Mouse (Mus musculus) layer of hippocampus, adult 11-12 months (tissue): ENCODE measurements around the gene Gm3099.
"Not testable (repeated sequence)": the region's sequence is repeated elsewhere in the genome, so short reads cannot be mapped to it uniquely, and the experiment has no call there.

Experiments used
- DNase-seq: peaks from one replicate; pipeline ENCODE4 v3.0.0; 2022; ENCODE audit warnings: low spot score

The Gm3099 gene

DNA sequence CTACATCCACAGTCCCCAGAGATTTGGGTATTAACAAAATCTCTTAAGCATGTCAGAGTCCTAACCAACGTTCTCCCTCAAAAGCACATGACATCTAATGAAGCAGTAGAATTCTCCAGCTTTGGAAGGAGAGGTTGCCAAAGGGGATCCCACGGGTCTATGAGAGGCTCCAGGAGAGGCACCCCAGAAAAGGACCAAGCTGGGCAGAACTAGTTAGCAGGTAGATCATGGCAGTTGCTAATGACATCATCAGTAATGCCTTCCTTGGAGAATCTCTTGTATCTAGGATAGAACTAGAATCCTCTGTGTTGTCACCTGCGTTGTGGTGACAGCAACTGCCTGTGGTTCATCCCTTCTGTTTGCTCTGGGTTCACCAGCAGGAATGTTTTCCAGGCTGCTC is at the start of gene Gm3099:
TSS of gene Gm3099 (plus strand) at position 301 of the 400 bp plus-strand sequence.
- not testable (repeated sequence) for DNase-seq

DNA sequence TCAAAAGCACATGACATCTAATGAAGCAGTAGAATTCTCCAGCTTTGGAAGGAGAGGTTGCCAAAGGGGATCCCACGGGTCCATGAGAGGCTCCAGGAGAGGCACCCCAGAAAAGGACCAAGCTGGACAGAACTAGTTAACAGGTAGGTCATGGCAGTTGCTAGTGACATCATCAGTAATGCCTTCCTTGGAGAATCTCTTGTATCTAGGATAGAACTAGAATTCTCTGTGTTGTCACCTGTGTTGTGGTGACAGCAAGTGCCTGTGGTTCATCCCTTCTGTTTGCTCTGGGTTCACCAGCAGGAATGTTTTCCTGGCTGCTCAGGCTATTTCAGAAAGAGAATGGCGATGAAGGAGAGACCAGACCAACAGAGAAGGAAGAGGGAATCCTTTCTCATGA is 34.9 kb upstream of the Gm3099 start, which contains the start of gene Gm3095:
TSS of gene Gm3095 (plus strand) at position 301 of the 400 bp plus-strand sequence.
- DNase-seq = not testable (repeated sequence)

DNA sequence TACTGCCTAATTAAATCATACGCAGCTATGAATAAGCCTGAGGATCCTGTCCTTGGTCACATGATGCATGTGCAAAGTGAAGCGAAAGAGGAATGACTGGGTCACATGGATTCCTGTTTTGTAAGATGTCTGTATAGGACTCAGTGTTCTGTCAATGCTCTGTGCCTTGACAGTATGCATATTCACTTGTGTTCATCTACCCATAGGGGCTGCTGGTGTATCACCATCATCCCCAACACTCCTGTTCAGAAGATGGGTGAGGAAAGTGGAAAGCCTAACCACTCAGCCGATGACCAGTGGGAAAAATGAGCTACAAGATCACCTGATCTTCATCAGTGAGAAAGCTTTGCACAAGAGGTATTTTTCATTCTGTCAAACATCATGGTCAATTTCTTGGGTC is 25.4 kb downstream of the Gm3099 start, which contains the start of gene Gm5796:
TSS of gene Gm5796 (plus strand) at position 301 of the 400 bp plus-strand sequence.
- DNase-seq = not testable (repeated sequence)
